Mouse (Mus musculus) liver, embryonic 12.5 days (tissue): ENCODE results near the gene Otoa. TPM values are rescaled to one million over a fixed set of nuclear protein-coding genes. Genes with fewer than 3 reads are reported as not detected.

ENCODE experiments used
- ATAC-seq: fragments of 200-750 bp; cut with Nextera tagmentation; 2 replicates; pipeline ENCODE4 v1.8.0; 2017; ENCODE audit warnings: moderate number of reproducible peaks, mild to moderate bottlenecking, moderate library complexity
- H3K27ac ChIP-seq: fragments of 300-500 bp; sonication (generic); 2 replicates; pipeline ENCODE4 v1.5.1; 2016; ENCODE audit warnings: mild to moderate bottlenecking
- H3K27me3 ChIP-seq: fragments of 300-500 bp; sonication (generic); replicated peaks from 2 replicates; pipeline ENCODE4 v1.6.1; 2016; ENCODE audit warnings: mild to moderate bottlenecking, moderate library complexity
- H3K36me3 ChIP-seq: fragments of 300-500 bp; sonication (generic); 2 replicates; pipeline ENCODE4 v1.6.1; 2016; ENCODE audit warnings: mild to moderate bottlenecking, moderate library complexity
- H3K4me1 ChIP-seq: fragments of 300-500 bp; sonication (generic); 2 replicates; pipeline ENCODE4 v1.6.1; 2016
- H3K4me2 ChIP-seq: fragments of 300-500 bp; sonication (generic); 2 replicates; pipeline ENCODE4 v1.6.1; 2016; ENCODE audit warnings: mild to moderate bottlenecking, moderate library complexity
- H3K4me3 ChIP-seq: fragments of 300-500 bp; sonication (generic); 2 replicates; pipeline ENCODE4 v1.5.1; 2016; ENCODE audit warnings: mild to moderate bottlenecking, moderate library complexity
- H3K9ac ChIP-seq: fragments of 300-500 bp; sonication (generic); 2 replicates; pipeline ENCODE4 v1.6.1; 2016; ENCODE audit warnings: mild to moderate bottlenecking, moderate library complexity
- H3K9me3 ChIP-seq: fragments of 300-500 bp; sonication (generic); replicated peaks from 2 replicates; pipeline ENCODE4 v1.6.1; 2016; ENCODE audit warnings: mild to moderate bottlenecking, moderate library complexity
- WGBS: fragments of 180-500 bp; shearing (Covaris S2); methylation state at CpG from one replicate; pipeline ENCODE4 v1.1.7; 2016; ENCODE audit not compliant: insufficient replicate concordance; 5-methylcytosine and 5-hydroxymethylcytosine counted together
- polyA plus RNA-seq: library from polyadenylated mRNA; unstranded; fragments of >200 nt; fragmentation: Nextera tagmentation; extraction: Ambion mirVana; gene quantifications from 2 replicates; pipeline ENCODE4 v1.2.1, GENCODE M21; 2016

Gene Otoa
- 0.06 TPM in 1 of 2 replicates, not detected in the other for polyA plus RNA-seq

DNA sequence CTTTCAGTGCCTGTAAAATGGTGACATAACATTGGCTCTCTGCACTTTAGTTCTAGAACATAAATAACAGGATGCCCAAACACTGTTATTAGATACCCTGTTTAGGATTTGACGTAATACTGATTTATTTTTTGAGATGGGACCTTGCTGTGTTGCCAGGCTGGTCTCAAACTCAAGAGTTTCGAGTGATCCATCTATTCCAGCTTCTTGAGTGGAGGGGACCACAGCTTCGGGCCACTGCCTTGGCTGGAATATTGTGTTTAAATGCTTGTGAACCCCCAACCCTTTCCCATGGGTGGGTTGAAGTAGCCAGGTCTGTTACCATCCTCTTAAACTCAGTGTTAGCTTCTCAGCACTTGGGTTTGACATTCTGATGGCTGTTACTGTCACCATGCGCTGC is at the start of gene Otoa:
Gene Otoa (plus strand): TSS at position 301 of the 400 bp plus-strand sequence.
- Histone ChIP-seq H3K36me3 (peaks cover 21% of the 10 kb centered on the region), H3K4me1 (no peaks in the 10 kb centered on the region), H3K27ac (no peak within 1 kb of the TSS), H3K9ac (no peak within 1 kb of the TSS), H3K4me2 (no peak within 1 kb of the TSS), H3K4me3 (no peak within 1 kb of the TSS), H3K27me3 (no peaks in the 10 kb centered on the region), H3K9me3 (no peaks in the 10 kb centered on the region)
- no peak for ATAC-seq
- whole genome bisulfite sequencing, result 73% methylated on average over 4 of the region's 4 CpGs

DNA sequence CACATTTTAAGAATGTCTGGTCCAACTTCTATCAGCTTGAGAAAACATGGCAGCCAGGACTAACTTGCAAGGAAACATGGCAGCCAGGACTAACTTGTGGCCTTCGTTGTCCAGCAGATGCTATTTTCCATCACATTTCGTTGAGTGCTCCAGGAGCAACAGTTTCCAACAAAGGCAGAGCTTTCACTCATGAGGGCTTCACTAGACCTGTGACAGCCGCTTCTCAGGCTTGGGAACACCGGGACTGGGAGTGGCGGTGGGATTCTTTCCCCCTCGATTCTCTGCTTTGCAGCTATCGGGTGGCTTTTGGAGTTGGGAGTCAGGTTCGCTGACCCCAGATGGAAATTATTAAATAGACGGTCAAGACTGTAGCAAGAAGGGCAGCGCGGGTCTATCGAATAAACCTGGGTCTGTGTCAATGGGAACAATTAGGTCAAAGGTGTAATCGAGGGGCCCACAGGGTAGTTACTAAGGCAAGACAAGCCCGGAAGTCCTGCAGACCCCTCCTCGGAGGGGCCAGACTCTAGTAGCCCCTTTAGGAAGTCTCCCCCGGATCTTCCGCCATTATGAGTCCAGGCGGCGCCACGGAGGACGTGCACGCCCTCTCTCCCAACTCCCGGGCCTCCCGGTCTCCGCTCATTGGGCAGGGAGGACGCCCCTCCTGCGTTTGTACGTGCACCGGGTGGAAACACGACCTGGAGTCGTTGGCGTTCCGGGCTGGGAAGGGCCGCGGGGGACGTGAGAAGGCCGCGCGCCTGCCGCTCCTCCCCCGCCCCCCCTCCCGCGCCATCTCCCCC is 47.4 kb upstream of the Otoa start, which contains the start of gene Mettl9:
Gene Mettl9 (plus strand): TSS at position 590 of the 797 bp plus-strand sequence.
- H3K36me3 ChIP-seq, result no peaks in the 10 kb centered on the region
- 3% methylated on average over 43 of the region's 43 CpGs for WGBS
- no peaks in the 10 kb centered on the region for H3K9me3 ChIP-seq
- peak within 1 kb of the TSS; percentile 97 for H3K9ac ChIP-seq
- H3K4me3 ChIP-seq, result peak within 1 kb of the TSS; percentile 97
- peak within 1 kb of the TSS; percentile 90 for H3K27ac ChIP-seq
- H3K27me3 ChIP-seq, result peaks cover 19% of the 10 kb centered on the region; the same call in 1 of the 2 replicates
- peak; percentile 95 for ATAC-seq
- peaks cover 34% of the 10 kb centered on the region for H3K4me1 ChIP-seq
- H3K4me2 ChIP-seq, result peak within 1 kb of the TSS; percentile 90

DNA sequence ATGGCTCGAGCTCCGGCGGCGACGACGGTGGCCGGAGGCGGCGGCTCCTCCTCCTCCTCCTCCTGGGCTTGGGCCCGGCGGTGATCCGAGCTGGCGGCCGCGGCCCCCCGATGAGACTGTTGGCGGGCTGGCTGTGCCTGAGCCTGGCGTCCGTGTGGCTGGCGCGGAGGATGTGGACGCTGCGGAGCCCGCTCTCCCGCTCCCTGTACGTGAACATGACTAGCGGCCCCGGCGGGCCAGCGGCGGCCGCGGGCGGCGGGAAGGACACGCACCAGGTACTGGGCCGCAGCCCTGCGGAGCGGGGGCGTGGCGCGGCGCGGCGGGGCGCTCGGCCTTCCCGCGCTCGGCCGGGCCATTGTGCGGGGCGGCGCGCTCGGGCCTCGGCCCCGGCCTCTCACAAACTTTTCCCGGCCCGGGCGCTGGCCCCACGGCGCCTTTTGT is 46.7 kb upstream of the Otoa start:
- Histone ChIP-seq H3K4me3 (peak overlapping the region; percentile 97), H3K4me1 (peaks cover 34% of the 10 kb centered on the region), H3K27me3 (peaks cover 19% of the 10 kb centered on the region; the same call in 1 of the 2 replicates), H3K9me3 (no peaks in the 10 kb centered on the region), H3K27ac (peak overlapping the region; percentile 90), H3K4me2 (peak overlapping the region; percentile 90), H3K36me3 (no peaks in the 10 kb centered on the region), H3K9ac (peak overlapping the region; percentile 97)
- peak; percentile 81 for ATAC-seq
- WGBS, result 0% methylated on average over 45 of the region's 63 CpGs

DNA sequence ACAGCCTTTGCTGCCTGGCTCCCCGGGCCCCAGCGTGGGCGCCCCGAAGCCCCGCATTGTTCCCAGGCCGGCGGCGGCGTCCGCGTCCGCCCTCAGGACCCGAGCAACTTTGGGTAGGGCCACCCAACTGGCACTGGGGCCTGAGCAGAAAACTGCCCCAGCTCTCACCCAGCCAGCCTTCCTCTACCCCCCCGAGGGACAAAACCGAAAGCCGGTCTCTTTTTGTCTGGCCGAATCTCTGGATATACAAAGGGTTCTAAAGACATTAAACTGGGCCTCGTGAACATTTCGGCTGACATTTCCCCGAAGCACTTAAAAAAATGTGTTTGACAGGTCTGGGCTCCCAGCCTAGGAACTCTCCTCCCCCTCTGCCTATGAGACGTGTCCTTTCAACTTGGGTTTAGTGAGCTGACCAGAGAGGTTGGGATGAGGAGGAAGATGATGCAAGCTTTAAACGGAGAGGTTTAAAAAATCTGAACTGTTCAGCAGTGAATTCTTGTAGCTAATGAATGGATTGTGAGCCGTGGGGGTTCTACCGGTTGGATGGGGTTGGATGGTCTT is 46.2 kb upstream of the Otoa start:
- peak overlapping the region; percentile 97 for H3K9ac ChIP-seq
- peak overlapping the region; percentile 90 for H3K4me2 ChIP-seq
- H3K27me3 ChIP-seq, result peaks cover 18% of the 10 kb centered on the region; the same call in 1 of the 2 replicates
- H3K4me1 ChIP-seq, result peaks cover 36% of the 10 kb centered on the region
- peak overlapping the region; percentile 97 for H3K4me3 ChIP-seq
- WGBS, result under 1% methylated on average over 24 of the region's 24 CpGs
- H3K27ac ChIP-seq, result peak overlapping the region; percentile 90
- ATAC-seq, result peak; percentile 32
- H3K9me3 ChIP-seq, result no peaks in the 10 kb centered on the region
- no peaks in the 10 kb centered on the region for H3K36me3 ChIP-seq

DNA sequence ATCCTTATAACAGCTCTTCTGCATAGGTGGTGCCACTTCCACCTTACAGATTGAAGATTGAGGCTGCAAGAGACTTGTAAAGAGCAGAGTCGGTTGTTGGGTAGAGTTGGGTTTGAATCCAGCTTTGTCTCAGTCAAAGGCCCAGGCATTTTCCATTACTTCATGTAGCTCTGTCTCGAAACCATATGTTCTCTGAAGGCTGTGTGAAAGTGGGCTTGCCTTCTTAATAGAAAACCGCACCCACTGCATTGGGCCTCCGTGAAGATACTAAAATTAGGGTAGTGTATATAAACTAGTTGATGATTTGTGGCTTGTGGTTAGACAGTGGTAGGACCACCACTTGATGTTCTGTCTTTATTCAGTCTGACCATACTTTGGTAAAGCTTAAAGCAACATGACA is 40.9 kb upstream of the Otoa start:
- WGBS, result 62% methylated on average over 4 of the region's 4 CpGs
- Histone ChIP-seq H3K36me3 (no peaks in the 10 kb centered on the region), H3K4me1 (peaks cover 44% of the 10 kb centered on the region), H3K9ac (no peak overlapping the region), H3K9me3 (no peaks in the 10 kb centered on the region), H3K4me2 (no peak overlapping the region), H3K27me3 (no peaks in the 10 kb centered on the region), H3K27ac (no peak overlapping the region), H3K4me3 (no peak overlapping the region)
- no peak for ATAC-seq

DNA sequence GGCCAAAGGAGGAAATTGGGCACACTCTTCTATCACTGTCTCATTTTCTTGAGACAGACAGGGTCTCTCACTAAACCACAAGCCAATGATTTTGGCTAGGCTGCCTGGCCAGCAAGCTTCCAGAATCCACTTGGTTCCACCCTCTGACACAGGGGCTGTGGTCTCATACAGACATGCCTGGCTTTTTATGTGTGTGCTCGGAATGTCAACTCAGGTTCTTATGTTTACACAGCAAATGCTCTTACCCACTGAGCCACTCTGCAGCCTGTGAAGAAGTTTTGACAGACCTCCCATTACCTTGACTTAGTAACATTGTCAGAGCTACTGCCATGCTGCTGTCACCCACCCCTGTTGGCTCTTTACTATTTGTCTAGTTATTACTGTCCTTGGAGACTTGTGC is 39.5 kb upstream of the Otoa start:
- H3K9me3 ChIP-seq, result no peaks in the 10 kb centered on the region
- no peaks in the 10 kb centered on the region for H3K27me3 ChIP-seq
- WGBS, result 70% methylated on average over 1 of the region's 1 CpGs
- ATAC-seq, result no peak
- no peak overlapping the region for H3K4me3 ChIP-seq
- H3K4me2 ChIP-seq, result no peak overlapping the region
- H3K4me1 ChIP-seq, result peaks cover 34% of the 10 kb centered on the region
- no peaks in the 10 kb centered on the region for H3K36me3 ChIP-seq
- H3K27ac ChIP-seq, result no peak overlapping the region
- H3K9ac ChIP-seq, result no peak overlapping the region

DNA sequence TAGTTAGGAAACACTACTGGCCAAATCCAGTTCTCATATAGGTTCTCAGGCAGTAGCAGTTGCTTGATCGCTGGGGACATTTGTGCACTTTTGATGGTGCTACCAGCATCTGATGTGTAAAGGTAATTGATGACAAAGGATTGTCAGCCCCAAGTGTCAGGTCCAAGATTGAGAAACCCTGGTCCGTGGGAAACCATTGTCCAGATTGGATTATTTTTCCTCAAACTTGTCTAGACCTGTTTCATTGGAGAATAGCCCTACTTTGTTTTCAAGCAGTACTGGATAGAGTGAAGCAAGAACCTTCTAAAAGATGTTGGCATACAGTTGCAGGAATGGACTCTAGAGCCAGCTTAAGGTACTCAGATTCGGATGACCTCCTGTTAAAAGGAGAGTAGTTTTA is 38.4 kb upstream of the Otoa start:
- H3K36me3 ChIP-seq, result no peaks in the 10 kb centered on the region
- WGBS, result 86% methylated on average over 3 of the region's 3 CpGs
- peaks cover 25% of the 10 kb centered on the region for H3K4me1 ChIP-seq
- H3K9me3 ChIP-seq, result no peaks in the 10 kb centered on the region
- H3K27ac ChIP-seq, result no peak overlapping the region
- ATAC-seq, result no peak
- no peak overlapping the region for H3K4me2 ChIP-seq
- H3K9ac ChIP-seq, result no peak overlapping the region
- no peak overlapping the region for H3K4me3 ChIP-seq
- H3K27me3 ChIP-seq, result no peaks in the 10 kb centered on the region

DNA sequence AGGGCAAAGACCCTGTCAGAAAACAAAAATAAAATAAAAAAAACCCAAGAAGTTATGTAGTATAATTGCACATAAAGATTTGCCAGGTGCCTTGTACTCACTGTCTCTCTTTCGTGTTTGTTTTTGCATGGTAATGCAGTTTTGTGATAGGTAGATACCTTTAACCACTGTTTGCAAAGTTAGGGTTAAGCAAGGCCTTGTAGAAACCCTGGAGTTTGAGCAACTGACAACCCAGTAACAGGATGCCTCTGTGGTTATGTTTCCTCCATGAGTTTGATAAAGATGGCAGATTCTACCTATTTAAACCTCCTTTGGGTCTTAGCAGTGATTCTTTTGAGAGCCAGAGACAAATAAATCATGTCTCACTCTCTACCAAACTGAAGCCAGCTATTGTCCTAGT is 37.9 kb upstream of the Otoa start:
- H3K27me3 ChIP-seq, result no peaks in the 10 kb centered on the region
- 71% methylated on average over 1 of the region's 1 CpGs for WGBS
- H3K9me3 ChIP-seq, result no peaks in the 10 kb centered on the region
- H3K4me2 ChIP-seq, result no peak overlapping the region
- peaks cover 4% of the 10 kb centered on the region for H3K36me3 ChIP-seq
- no peak overlapping the region for H3K27ac ChIP-seq
- H3K4me3 ChIP-seq, result no peak overlapping the region
- ATAC-seq, result no peak
- peaks cover 24% of the 10 kb centered on the region for H3K4me1 ChIP-seq
- no peak overlapping the region for H3K9ac ChIP-seq

DNA sequence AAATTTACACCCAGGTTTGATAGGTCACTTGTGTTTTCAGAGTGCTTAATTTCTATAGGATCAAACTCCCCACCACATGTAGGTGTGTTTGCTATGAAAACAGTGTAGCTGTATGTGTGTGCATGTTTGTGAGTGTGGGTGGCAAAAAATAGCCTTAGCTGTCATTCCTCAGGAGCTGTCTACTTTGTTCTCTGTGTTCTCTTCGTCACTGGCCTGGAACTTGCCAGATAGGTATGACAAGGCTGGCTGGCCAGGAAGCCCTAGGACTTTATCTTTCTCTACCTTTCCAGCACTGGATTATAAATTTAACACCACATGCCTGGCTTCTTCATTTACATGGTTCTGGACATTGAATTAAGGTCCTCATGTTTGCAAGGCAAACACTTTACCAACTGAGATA is 37.2 kb upstream of the Otoa start:
- Histone ChIP-seq H3K4me3 (no peak overlapping the region), H3K9ac (no peak overlapping the region), H3K4me1 (peaks cover 22% of the 10 kb centered on the region), H3K27me3 (no peaks in the 10 kb centered on the region), H3K9me3 (no peaks in the 10 kb centered on the region), H3K27ac (no peak overlapping the region), H3K4me2 (no peak overlapping the region), H3K36me3 (peaks cover 6% of the 10 kb centered on the region)
- 37% methylated on average over 1 of the region's 1 CpGs for WGBS
- no peak for ATAC-seq

DNA sequence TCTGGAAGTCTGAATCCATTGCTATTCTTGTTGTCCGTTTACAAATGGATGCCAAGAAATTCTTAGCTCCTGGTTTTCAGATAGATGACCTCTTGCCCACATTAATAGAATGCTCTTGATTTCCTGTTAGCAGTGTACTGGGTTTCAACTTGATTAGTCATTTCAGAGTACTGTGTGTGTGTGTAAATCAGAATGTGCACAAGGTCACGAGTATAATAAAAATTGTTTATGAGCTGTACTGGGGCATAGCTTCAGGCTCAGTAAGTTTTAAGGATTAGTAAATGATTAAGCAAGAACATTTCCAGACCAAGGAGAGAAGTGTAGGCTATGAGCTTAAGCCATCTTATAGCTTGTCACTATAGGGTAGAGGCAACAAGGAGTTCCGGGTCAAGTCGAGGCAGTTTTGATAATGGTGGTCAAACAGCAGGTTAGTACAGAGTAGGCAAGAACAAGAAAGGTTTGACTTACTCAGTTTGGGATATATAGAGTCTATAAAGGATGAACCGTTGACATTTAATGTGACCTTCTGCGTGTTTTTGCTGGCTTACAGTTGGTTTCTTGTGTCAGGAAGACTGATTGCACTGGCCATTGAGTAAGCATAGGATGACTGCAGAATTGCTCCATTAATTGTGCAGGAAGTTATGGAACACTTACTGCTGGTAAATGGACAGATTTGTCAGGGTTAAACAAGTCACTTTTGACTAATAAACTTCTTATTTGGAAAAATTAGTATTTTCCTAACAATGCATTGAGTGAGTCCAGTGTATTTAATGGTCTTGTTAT is 35.6 kb upstream of the Otoa start:
- Histone ChIP-seq H3K27me3 (no peaks in the 10 kb centered on the region), H3K4me2 (no peak overlapping the region), H3K27ac (no peak overlapping the region), H3K4me3 (no peak overlapping the region), H3K4me1 (peaks cover 14% of the 10 kb centered on the region), H3K9ac (no peak overlapping the region), H3K36me3 (peaks cover 17% of the 10 kb centered on the region), H3K9me3 (no peaks in the 10 kb centered on the region)
- ATAC-seq, result no peak
- WGBS, result 78% methylated on average over 6 of the region's 6 CpGs

DNA sequence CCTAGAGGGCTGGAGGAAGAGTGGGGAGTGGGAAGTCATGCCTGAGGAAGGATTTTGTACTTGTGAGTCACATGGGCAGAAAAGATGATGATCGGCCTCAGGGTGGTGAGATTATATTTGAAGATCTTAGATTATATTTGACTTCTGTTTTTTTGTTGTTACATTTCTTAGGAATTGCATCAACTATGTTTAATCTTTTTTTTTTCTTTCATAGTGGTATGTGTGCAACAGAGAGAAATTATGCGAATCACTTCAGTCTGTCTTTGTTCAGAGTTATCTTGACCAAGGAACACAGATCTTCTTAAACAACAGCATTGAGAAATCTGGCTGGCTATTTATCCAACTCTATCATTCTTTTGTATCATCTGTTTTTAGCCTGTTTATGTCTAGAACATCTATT is 33.8 kb upstream of the Otoa start:
- H3K27me3 ChIP-seq, result no peaks in the 10 kb centered on the region
- no peak overlapping the region for H3K4me3 ChIP-seq
- no peak for ATAC-seq
- H3K36me3 ChIP-seq, result peaks cover 32% of the 10 kb centered on the region
- no peaks in the 10 kb centered on the region for H3K9me3 ChIP-seq
- H3K9ac ChIP-seq, result no peak overlapping the region
- no peak overlapping the region for H3K27ac ChIP-seq
- 78% methylated on average over 2 of the region's 2 CpGs for WGBS
- no peak overlapping the region for H3K4me2 ChIP-seq
- H3K4me1 ChIP-seq, result peaks cover 8% of the 10 kb centered on the region; the same call in 1 of the 2 replicates

DNA sequence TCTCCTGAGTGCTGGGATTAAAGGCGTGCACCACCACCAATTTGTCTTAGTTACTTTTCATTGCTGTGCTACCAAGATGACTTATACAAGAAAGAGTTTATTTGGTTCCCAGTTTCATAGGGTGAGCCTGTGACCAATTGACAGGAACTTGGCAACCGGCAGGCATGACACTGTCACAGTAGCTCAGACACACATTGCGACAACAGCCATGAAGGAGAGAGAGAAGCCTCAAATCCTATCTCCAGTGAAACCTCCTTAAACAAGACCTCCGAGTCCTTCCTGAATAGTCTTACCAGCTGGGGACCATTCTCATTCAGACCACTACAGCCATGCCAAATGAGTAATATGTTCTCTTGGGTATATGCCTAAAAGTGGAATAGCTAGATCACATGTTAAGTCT is 28.4 kb upstream of the Otoa start:
- Histone ChIP-seq H3K4me2 (no peak overlapping the region), H3K9me3 (no peaks in the 10 kb centered on the region), H3K27me3 (no peaks in the 10 kb centered on the region), H3K27ac (no peak overlapping the region), H3K4me1 (no peaks in the 10 kb centered on the region), H3K36me3 (peaks cover 81% of the 10 kb centered on the region), H3K4me3 (no peak overlapping the region), H3K9ac (no peak overlapping the region)
- no peak for ATAC-seq
- 79% methylated on average over 4 of the region's 4 CpGs for WGBS
